Mouse (Mus musculus): ENCODE results near the gene Ndufaf2. TPM values are rescaled to one million over a fixed set of nuclear protein-coding genes. Genes with fewer than 3 reads are reported as not detected.

Ndufaf2 gene
- total RNA-seq, 1 experiment = 41.1 TPM

DNA sequence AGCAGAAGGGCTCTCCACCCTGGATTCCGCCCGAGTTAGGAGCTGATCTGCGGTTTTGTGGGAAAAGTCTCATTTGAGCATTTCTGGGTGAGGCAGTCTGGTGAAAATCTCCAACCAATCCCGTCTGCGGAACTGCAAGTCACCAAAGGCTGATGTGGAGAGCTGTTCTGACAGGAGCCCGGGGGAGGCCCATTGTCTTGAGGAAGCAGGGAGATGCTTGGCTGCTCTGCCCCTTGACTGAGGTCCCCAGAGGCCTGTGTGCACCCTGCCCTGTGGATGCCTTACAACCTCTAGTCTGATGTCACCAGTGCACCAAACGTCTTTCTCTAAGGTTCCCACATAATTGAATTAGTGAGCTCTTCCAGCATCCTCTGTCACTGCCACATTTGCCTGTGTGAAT is 163.2 kb downstream of the Ndufaf2 start:
- Histone ChIP-seq H3K9me3 (ENCODE audit: control insufficient read depth, insufficient read depth, low read depth, low read length) (no peaks in the 10 kb centered on the region), H3K9ac (ENCODE audit: insufficient read depth, low read depth, low read length, poor library complexity, severe bottlenecking) (no peak overlapping the region), H3K36me3 (ENCODE audit: control insufficient read depth, insufficient read depth, low read length, poor library complexity, severe bottlenecking) (no peaks in the 10 kb centered on the region), H3K4me3 (ENCODE audit: insufficient read depth in 1 of 2, low read depth in 1 of 2, low read length in 2 of 2, poor library complexity in 1 of 2, severe bottlenecking in 1 of 2) (no peak overlapping the region), H3K4me1 (ENCODE audit: control insufficient read depth in 2 of 2, insufficient read depth in 2 of 2, low read length in 2 of 2, poor library complexity in 1 of 2) (no peaks in the 10 kb centered on the region), H3K27ac (ENCODE audit: insufficient read depth, low read depth, low read length, poor library complexity, severe bottlenecking) (no peak overlapping the region)
- in situ Hi-C loops (cut with MboI; ENCODE audit: low sequenced_read_pairs in 2 of 2, unreplicated experiment in 2 of 2) = no loop called here
- no peak for DNase-seq (ENCODE audit: low read depth, low spot score)
- TF ChIP-seq CHD2 (IDR thresholded peaks at IDR 0.05; ENCODE audit: low read depth, low read length) (no peak), HCFC1 (IDR thresholded peaks at IDR 0.05; ENCODE audit: borderline replicate concordance, insufficient read depth, low read length) (no peak), ZNF384 (IDR thresholded peaks at IDR 0.05; ENCODE audit: low read depth, low read length) (no peak), MAFK (IDR thresholded peaks at IDR 0.05; ENCODE audit: insufficient read depth, low read depth, low read length) (no peak), ZC3H11A (IDR thresholded peaks at IDR 0.05; ENCODE audit: borderline replicate concordance, low read depth, low read length) (no peak)

DNA sequence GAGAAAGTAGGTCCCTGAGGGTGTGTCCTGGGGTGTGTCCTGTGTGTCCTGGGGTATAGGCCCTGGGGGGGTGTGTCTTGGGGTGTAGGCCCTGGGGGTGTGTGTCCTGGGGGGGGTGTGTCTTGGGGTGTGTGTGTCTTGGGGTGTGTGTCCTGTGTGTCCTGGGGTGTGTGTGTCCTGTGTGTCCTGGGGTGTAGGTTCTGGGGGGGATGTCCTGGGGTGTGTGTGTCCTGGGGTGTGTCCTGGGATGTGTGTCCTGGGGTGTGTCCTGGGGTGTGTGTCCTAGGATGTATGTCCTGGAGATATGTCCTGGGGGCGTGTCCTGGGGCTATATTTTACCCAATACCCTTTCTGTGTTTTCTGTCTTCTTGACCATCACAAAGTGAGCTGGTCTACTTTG is 165.8 kb downstream of the Ndufaf2 start:
- no peak for TF ChIP-seq ZNF384 (IDR thresholded peaks at IDR 0.05; ENCODE audit: low read depth, low read length)
- no peak for TF ChIP-seq CHD2 (IDR thresholded peaks at IDR 0.05; ENCODE audit: low read depth, low read length)
- Histone ChIP-seq H3K27ac (ENCODE audit: insufficient read depth, low read depth, low read length, poor library complexity, severe bottlenecking) (no peak overlapping the region), H3K4me1 (ENCODE audit: control insufficient read depth in 2 of 2, insufficient read depth in 2 of 2, low read length in 2 of 2, poor library complexity in 1 of 2) (no peaks in the 10 kb centered on the region), H3K36me3 (ENCODE audit: control insufficient read depth, insufficient read depth, low read length, poor library complexity, severe bottlenecking) (no peaks in the 10 kb centered on the region), H3K4me3 (ENCODE audit: insufficient read depth in 1 of 2, low read depth in 1 of 2, low read length in 2 of 2, poor library complexity in 1 of 2, severe bottlenecking in 1 of 2) (no peak overlapping the region), H3K9me3 (ENCODE audit: control insufficient read depth, insufficient read depth, low read depth, low read length) (no peaks in the 10 kb centered on the region), H3K9ac (ENCODE audit: insufficient read depth, low read depth, low read length, poor library complexity, severe bottlenecking) (no peak overlapping the region)
- in situ Hi-C loops (cut with MboI; ENCODE audit: low sequenced_read_pairs in 2 of 2, unreplicated experiment in 2 of 2) = no loop called here
- DNase-seq (ENCODE audit: low read depth, low spot score) = no peak

DNA sequence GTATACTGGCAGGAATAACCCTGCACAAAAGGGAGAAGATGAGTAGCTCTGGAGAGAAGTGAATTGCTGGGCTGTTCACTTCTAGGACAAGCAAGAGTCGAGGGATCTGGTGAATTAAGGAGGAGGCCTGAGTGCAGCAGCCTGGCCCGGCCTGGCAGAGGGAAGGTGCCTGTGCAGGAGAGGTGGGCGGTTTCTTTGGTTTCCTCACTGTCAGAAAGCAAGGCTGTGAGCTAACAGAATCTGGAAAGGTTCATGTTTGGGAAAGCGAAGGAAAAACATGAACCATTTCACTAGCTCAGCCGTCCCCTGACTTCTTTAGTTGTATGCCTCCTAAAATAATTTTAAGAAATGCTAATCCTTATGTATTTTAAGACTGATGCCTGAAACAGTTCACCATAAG is 173.8 kb downstream of the Ndufaf2 start:
- TF ChIP-seq ZC3H11A (IDR thresholded peaks at IDR 0.05; ENCODE audit: borderline replicate concordance, low read depth, low read length) (no peak), ZNF384 (IDR thresholded peaks at IDR 0.05; ENCODE audit: low read depth, low read length) (no peak), MAFK (IDR thresholded peaks at IDR 0.05; ENCODE audit: insufficient read depth, low read depth, low read length) (no peak), HCFC1 (IDR thresholded peaks at IDR 0.05; ENCODE audit: borderline replicate concordance, insufficient read depth, low read length) (no peak), CHD2 (IDR thresholded peaks at IDR 0.05; ENCODE audit: low read depth, low read length) (no peak)
- no peak overlapping the region for H3K4me3 ChIP-seq (ENCODE audit: insufficient read depth in 1 of 2, low read depth in 1 of 2, low read length in 2 of 2, poor library complexity in 1 of 2, severe bottlenecking in 1 of 2)
- H3K4me1 ChIP-seq (ENCODE audit: control insufficient read depth in 2 of 2, insufficient read depth in 2 of 2, low read length in 2 of 2, poor library complexity in 1 of 2) = no peaks in the 10 kb centered on the region
- no peak overlapping the region for H3K27ac ChIP-seq (ENCODE audit: insufficient read depth, low read depth, low read length, poor library complexity, severe bottlenecking)
- no peak for DNase-seq (ENCODE audit: low read depth, low spot score)
- H3K36me3 ChIP-seq (ENCODE audit: control insufficient read depth, insufficient read depth, low read length, poor library complexity, severe bottlenecking) = no peaks in the 10 kb centered on the region
- no peaks in the 10 kb centered on the region for H3K9me3 ChIP-seq (ENCODE audit: control insufficient read depth, insufficient read depth, low read depth, low read length)
- H3K9ac ChIP-seq (ENCODE audit: insufficient read depth, low read depth, low read length, poor library complexity, severe bottlenecking) = no peak overlapping the region
- in situ Hi-C loops (cut with MboI; ENCODE audit: low sequenced_read_pairs in 2 of 2, unreplicated experiment in 2 of 2) = no loop called here

DNA sequence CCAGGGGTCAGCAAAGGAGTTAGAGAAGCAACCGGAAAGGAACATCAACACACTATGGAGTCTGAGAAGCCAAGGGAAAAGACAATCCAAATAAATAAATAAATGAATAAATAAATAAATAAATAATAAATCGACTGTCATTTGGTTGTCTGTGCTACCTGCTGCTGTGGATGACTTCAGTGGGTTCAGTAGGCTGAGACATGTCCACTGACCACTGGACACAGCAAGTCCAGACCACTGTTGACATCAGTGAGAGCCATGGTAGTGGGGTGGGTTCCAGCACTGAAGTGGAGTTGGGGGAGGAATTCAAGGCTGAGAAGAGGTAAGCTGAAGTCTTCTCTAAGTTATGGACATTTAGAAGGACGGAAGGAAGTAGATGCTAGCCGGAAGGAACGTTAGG is 174.2 kb downstream of the Ndufaf2 start:
- Histone ChIP-seq H3K4me1 (ENCODE audit: control insufficient read depth in 2 of 2, insufficient read depth in 2 of 2, low read length in 2 of 2, poor library complexity in 1 of 2) (no peaks in the 10 kb centered on the region), H3K9ac (ENCODE audit: insufficient read depth, low read depth, low read length, poor library complexity, severe bottlenecking) (no peak overlapping the region), H3K36me3 (ENCODE audit: control insufficient read depth, insufficient read depth, low read length, poor library complexity, severe bottlenecking) (no peaks in the 10 kb centered on the region), H3K27ac (ENCODE audit: insufficient read depth, low read depth, low read length, poor library complexity, severe bottlenecking) (no peak overlapping the region), H3K9me3 (ENCODE audit: control insufficient read depth, insufficient read depth, low read depth, low read length) (no peaks in the 10 kb centered on the region), H3K4me3 (ENCODE audit: insufficient read depth in 1 of 2, low read depth in 1 of 2, low read length in 2 of 2, poor library complexity in 1 of 2, severe bottlenecking in 1 of 2) (no peak overlapping the region)
- DNase-seq (ENCODE audit: low read depth, low spot score) = no peak
- in situ Hi-C loops (cut with MboI; ENCODE audit: low sequenced_read_pairs in 2 of 2, unreplicated experiment in 2 of 2) = no loop called here
- TF ChIP-seq ZC3H11A (IDR thresholded peaks at IDR 0.05; ENCODE audit: borderline replicate concordance, low read depth, low read length) (no peak), CHD2 (IDR thresholded peaks at IDR 0.05; ENCODE audit: low read depth, low read length) (no peak), ZNF384 (IDR thresholded peaks at IDR 0.05; ENCODE audit: low read depth, low read length) (no peak), HCFC1 (IDR thresholded peaks at IDR 0.05; ENCODE audit: borderline replicate concordance, insufficient read depth, low read length) (no peak), MAFK (IDR thresholded peaks at IDR 0.05; ENCODE audit: insufficient read depth, low read depth, low read length) (no peak)

DNA sequence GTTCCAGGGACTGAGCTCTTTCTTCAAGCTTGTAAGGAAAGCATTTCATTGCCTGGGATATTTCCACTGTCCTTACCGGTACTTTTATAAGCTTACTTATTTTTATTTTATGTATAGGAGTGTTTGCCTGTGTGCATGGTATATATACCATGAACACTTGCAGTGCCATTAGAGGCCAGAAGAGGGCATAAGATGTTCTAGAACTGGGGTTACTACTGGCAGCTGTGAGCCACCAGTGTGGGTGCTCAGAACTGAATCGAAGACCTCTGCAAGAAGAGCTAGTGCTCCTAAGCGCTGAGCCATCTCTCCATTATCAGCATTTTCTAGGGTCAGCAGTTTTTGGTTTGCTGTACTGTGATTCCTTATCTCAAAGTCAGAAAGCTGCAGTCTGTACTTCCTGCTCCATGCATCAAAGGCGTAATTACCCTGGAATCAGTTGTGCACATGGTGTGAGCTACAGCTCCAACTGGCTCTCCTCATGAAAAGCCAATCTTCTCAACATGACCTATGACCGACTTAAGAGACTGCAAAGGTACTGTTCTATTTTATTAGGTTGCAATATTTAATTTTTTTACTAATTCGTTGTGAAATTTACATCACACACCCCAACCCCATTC is 175.1 kb downstream of the Ndufaf2 start:
- Histone ChIP-seq H3K36me3 (ENCODE audit: control insufficient read depth, insufficient read depth, low read length, poor library complexity, severe bottlenecking) (no peaks in the 10 kb centered on the region), H3K4me1 (ENCODE audit: control insufficient read depth in 2 of 2, insufficient read depth in 2 of 2, low read length in 2 of 2, poor library complexity in 1 of 2) (no peaks in the 10 kb centered on the region), H3K27ac (ENCODE audit: insufficient read depth, low read depth, low read length, poor library complexity, severe bottlenecking) (no peak overlapping the region), H3K4me3 (ENCODE audit: insufficient read depth in 1 of 2, low read depth in 1 of 2, low read length in 2 of 2, poor library complexity in 1 of 2, severe bottlenecking in 1 of 2) (no peak overlapping the region), H3K9me3 (ENCODE audit: control insufficient read depth, insufficient read depth, low read depth, low read length) (no peaks in the 10 kb centered on the region), H3K9ac (ENCODE audit: insufficient read depth, low read depth, low read length, poor library complexity, severe bottlenecking) (no peak overlapping the region)
- in situ Hi-C loops (cut with MboI; ENCODE audit: low sequenced_read_pairs in 2 of 2, unreplicated experiment in 2 of 2) = no loop called here
- peak; percentile 19; the same call in 1 of the 2 replicates for TF ChIP-seq ZC3H11A (IDR thresholded peaks at IDR 0.05; ENCODE audit: borderline replicate concordance, low read depth, low read length)
- TF ChIP-seq ZNF384 (IDR thresholded peaks at IDR 0.05; ENCODE audit: low read depth, low read length) = no peak
- TF ChIP-seq CHD2 (IDR thresholded peaks at IDR 0.05; ENCODE audit: low read depth, low read length) = no peak
- DNase-seq (ENCODE audit: low read depth, low spot score) = peak; percentile 12
